Mouse (Mus musculus): ENCODE data around the gene Dcun1d2. TPM values are rescaled to one million over a fixed set of nuclear protein-coding genes. Genes with fewer than 3 reads are reported as not detected.

Dcun1d2 gene
- total and polyA plus RNA-seq, 3 experiments: 13.2 to 14.9 (median 14.7) TPM

GRCm38 (mm10) chr8:13242985-13243870, 44.7 kb downstream of the Dcun1d2 start:
- H3K9ac ChIP-seq (ENCODE audit: insufficient read depth, low read depth): no peak overlapping the region
- peaks cover 90% of the 10 kb centered on the region for H3K27me3 ChIP-seq (replicated peaks)
- H3K4me1 ChIP-seq (ENCODE audit: control insufficient read depth in 1 of 2, insufficient read depth in 2 of 2): peaks cover 5 to 6% of the 10 kb centered on the region in 2 experiments; a peak in 1 of 4 replicates
- H3K36me3 ChIP-seq (replicated peaks in 1 of 2; ENCODE audit: control insufficient read depth in 1 of 2, insufficient read depth in 1 of 2, low read length in 1 of 2): no peaks in the 10 kb centered on the region
- in situ Hi-C loops (cut with MboI; ENCODE audit: low pct_ligation_motif_present, low pct_unique_long_range_greater_than_20kb, low sequenced_read_pairs): no loop called here
- H3K79me2 ChIP-seq (replicated peaks; ENCODE audit: control insufficient read depth, extremely low read depth, insufficient read depth, poor library complexity, severe bottlenecking): no peaks in the 10 kb centered on the region
- dilution Hi-C loops (cut with MboI; ENCODE audit: extremely low pct_ligation_motif_present, extremely low pct_unique_long_range_greater_than_20kb, low sequenced_read_pairs): no loop called here
- H3K4me2 ChIP-seq (ENCODE audit: insufficient read depth, low read depth, poor library complexity, severe bottlenecking): no peak overlapping the region
- TF ChIP-seq GABPA (IDR thresholded peaks at IDR 0.05; ENCODE audit: insufficient replicate concordance, low read depth, low read length) (no peak), NELFE (IDR thresholded peaks at IDR 0.05; ENCODE audit: low read depth, low read length) (no peak), RCOR1 (conservative IDR thresholded peaks at IDR 0.05; ENCODE audit: low read depth, low read length) (no peak), SMC3 (IDR thresholded peaks at IDR 0.05; ENCODE audit: low read depth, low read length) (no peak), E2F4 (IDR thresholded peaks at IDR 0.05; ENCODE audit: insufficient replicate concordance, low read depth, low read length) (no peak), HCFC1 (IDR thresholded peaks at IDR 0.05; ENCODE audit: low read depth, low read length) (no peak), EP300 (IDR thresholded peaks at IDR 0.05; ENCODE audit: low read length) (no peak), ZKSCAN1 (IDR thresholded peaks at IDR 0.05; ENCODE audit: borderline replicate concordance, low read depth, low read length) (no peak), POLR2A (IDR thresholded peaks at IDR 0.05; ENCODE audit: low read depth, low read length) (no peak), MXI1 (IDR thresholded peaks at IDR 0.05; ENCODE audit: low read depth, low read length) (no peak), CHD2 (IDR thresholded peaks at IDR 0.05; ENCODE audit: low read length) (no peak), SIN3A (IDR thresholded peaks at IDR 0.05; ENCODE audit: low read length) (no peak), MAFK (IDR thresholded peaks at IDR 0.05; ENCODE audit: insufficient replicate concordance, low read length) (no peak)
- no peak overlapping the region for H3K27ac ChIP-seq (ENCODE audit: insufficient read depth, low read depth)
- no peak for DNase-seq (ENCODE audit: extremely low read depth)
- no peak overlapping the region for H3K4me3 ChIP-seq (replicated peaks in 1 of 3; ENCODE audit: low read depth in 2 of 3, low read length in 2 of 3, poor library complexity in 1 of 3)
- peaks cover 5% of the 10 kb centered on the region for H3K9me3 ChIP-seq (replicated peaks; ENCODE audit: low read length)

GRCm38 (mm10) chr8:13240691-13241090, 47.2 kb downstream of the Dcun1d2 start:
- H3K36me3 ChIP-seq (replicated peaks in 1 of 2; ENCODE audit: control insufficient read depth in 1 of 2, insufficient read depth in 1 of 2, low read length in 1 of 2): no peaks in the 10 kb centered on the region

More at GRCm38 (mm10) chr8:13240691-13241090, 47.2 kb downstream of the Dcun1d2 start:
- in situ Hi-C loops (cut with MboI; ENCODE audit: low pct_ligation_motif_present, low pct_unique_long_range_greater_than_20kb, low sequenced_read_pairs): no loop called here
- DNase-seq (ENCODE audit: extremely low read depth): no peak
- Histone ChIP-seq H3K4me1 (ENCODE audit: control insufficient read depth in 1 of 2, insufficient read depth in 2 of 2) (peaks cover 5 to 6% of the 10 kb centered on the region in 2 experiments; a peak in 1 of 4 replicates), H3K4me2 (ENCODE audit: insufficient read depth, low read depth, poor library complexity, severe bottlenecking) (no peak overlapping the region), H3K9me3 (replicated peaks; ENCODE audit: low read length) (no peaks in the 10 kb centered on the region), H3K27me3 (replicated peaks) (peaks cover 77% of the 10 kb centered on the region), H3K79me2 (replicated peaks; ENCODE audit: control insufficient read depth, extremely low read depth, insufficient read depth, poor library complexity, severe bottlenecking) (no peaks in the 10 kb centered on the region), H3K9ac (ENCODE audit: insufficient read depth, low read depth) (no peak overlapping the region), H3K27ac (ENCODE audit: insufficient read depth, low read depth) (no peak overlapping the region), H3K4me3 (replicated peaks in 1 of 3; ENCODE audit: low read depth in 2 of 3, low read length in 2 of 3, poor library complexity in 1 of 3) (no peak overlapping the region)
- dilution Hi-C loops (cut with MboI; ENCODE audit: extremely low pct_ligation_motif_present, extremely low pct_unique_long_range_greater_than_20kb, low sequenced_read_pairs): no loop called here
- no peak for TF ChIP-seq MXI1 (IDR thresholded peaks at IDR 0.05; ENCODE audit: low read depth, low read length)
- no peak for TF ChIP-seq GABPA (IDR thresholded peaks at IDR 0.05; ENCODE audit: insufficient replicate concordance, low read depth, low read length)
- no peak for TF ChIP-seq USF2 (conservative IDR thresholded peaks at IDR 0.05; ENCODE audit: low read depth, low read length)
- no peak for TF ChIP-seq JUN (IDR thresholded peaks at IDR 0.05; ENCODE audit: insufficient read depth, low read depth, low read length)
- no peak for TF ChIP-seq E2F4 (IDR thresholded peaks at IDR 0.05; ENCODE audit: insufficient replicate concordance, low read depth, low read length)
- no peak for TF ChIP-seq SIN3A (IDR thresholded peaks at IDR 0.05; ENCODE audit: low read length)
- TF ChIP-seq MEF2A (IDR thresholded peaks at IDR 0.05; ENCODE audit: borderline replicate concordance, low read depth, low read length): no peak
- TF ChIP-seq NRF1 (IDR thresholded peaks at IDR 0.05; ENCODE audit: low read depth, low read length): no peak
- no peak for TF ChIP-seq BHLHE40 (IDR thresholded peaks at IDR 0.05; ENCODE audit: low read depth, low read length)
- no peak for TF ChIP-seq RAD21 (IDR thresholded peaks at IDR 0.05; ENCODE audit: low read depth, low read length)
- TF ChIP-seq ZMIZ1 (IDR thresholded peaks at IDR 0.05; ENCODE audit: low read depth, low read length): no peak
- TF ChIP-seq JUND (conservative IDR thresholded peaks at IDR 0.05; ENCODE audit: low read depth, low read length): no peak
- TF ChIP-seq NELFE (IDR thresholded peaks at IDR 0.05; ENCODE audit: low read depth, low read length): no peak
- no peak for TF ChIP-seq POLR2A (IDR thresholded peaks at IDR 0.05; ENCODE audit: low read depth, low read length)
- TF ChIP-seq ETS1 (conservative IDR thresholded peaks at IDR 0.05; ENCODE audit: low read depth, low read length): no peak
- TF ChIP-seq TBP (conservative IDR thresholded peaks at IDR 0.05; ENCODE audit: low read depth, low read length): no peak
- TF ChIP-seq SMC3 (IDR thresholded peaks at IDR 0.05; ENCODE audit: low read depth, low read length): no peak
- TF ChIP-seq RCOR1 (conservative IDR thresholded peaks at IDR 0.05; ENCODE audit: low read depth, low read length): no peak
